Mouse (Mus musculus) heart, embryonic 13.5 days (tissue): Measurements from ENCODE around the gene Kynu. TPM values are rescaled to one million over a fixed set of nuclear protein-coding genes. Genes with fewer than 3 reads are reported as not detected.

Experiments
- ATAC-seq: fragments of 200-750 bp; cut with Nextera tagmentation; 2 replicates; pipeline ENCODE4 v1.8.0; 2017; ENCODE audit warnings: moderate TSS enrichment; ENCODE audit not compliant: insufficient number of reproducible peaks, low FRiP score, low TSS enrichment; ENCODE audit errors: extremely low read depth
- H3K27ac ChIP-seq: fragments of 300-500 bp; sonication (generic); replicated peaks from 2 replicates; pipeline ENCODE4 v1.5.1; 2015; ENCODE audit warnings: moderate library complexity, mild to moderate bottlenecking, inconsistent platforms
- H3K27me3 ChIP-seq: fragments of 300-500 bp; sonication (generic); replicated peaks from 2 replicates; pipeline ENCODE4 v1.6.1; 2015; ENCODE audit warnings: mild to moderate bottlenecking, inconsistent platforms
- H3K36me3 ChIP-seq: fragments of 300-500 bp; sonication (generic); 2 replicates; pipeline ENCODE4 v1.6.1; 2015; ENCODE audit warnings: mild to moderate bottlenecking, inconsistent platforms
- H3K4me1 ChIP-seq: fragments of 300-500 bp; sonication (generic); 2 replicates; pipeline ENCODE4 v1.6.1; 2015; ENCODE audit warnings: inconsistent platforms
- H3K4me2 ChIP-seq: fragments of 300-500 bp; sonication (generic); 2 replicates; pipeline ENCODE4 v1.6.1; 2015; ENCODE audit warnings: inconsistent platforms, mild to moderate bottlenecking, moderate library complexity
- H3K4me3 ChIP-seq: fragments of 300-500 bp; sonication (generic); 2 replicates; pipeline ENCODE4 v1.5.1; 2015; ENCODE audit warnings: moderate library complexity, mild to moderate bottlenecking, inconsistent platforms
- H3K9ac ChIP-seq: fragments of 300-500 bp; sonication (generic); 2 replicates; pipeline ENCODE4 v1.6.1; 2015; ENCODE audit warnings: inconsistent platforms, mild to moderate bottlenecking, moderate library complexity
- H3K9me3 ChIP-seq: fragments of 300-500 bp; sonication (generic); 2 replicates; pipeline ENCODE4 v1.6.1; 2016; ENCODE audit warnings: inconsistent platforms
- WGBS: fragments of 180-500 bp; shearing (Covaris S2); methylation state at CpG from one replicate; pipeline ENCODE4 v1.1.7; 2015; ENCODE audit warnings: mixed read lengths; 5-methylcytosine and 5-hydroxymethylcytosine counted together
- polyA plus RNA-seq: library from polyadenylated mRNA; unstranded; fragments of >200 nt; fragmentation: Nextera tagmentation; extraction: Ambion mirVana; gene quantifications from 2 replicates; pipeline ENCODE4 v1.2.1, GENCODE M21; 2015

Kynu gene
- polyA plus RNA-seq, 1 experiment from 2014 or later: 0.15 TPM

- 87% methylated on average over 3 of the region's 3 CpGs for WGBS
Measured at GRCm38 (mm10) chr2:43728831-43729230, 173.7 kb downstream of the Kynu start.

More at GRCm38 (mm10) chr2:43728831-43729230, 173.7 kb downstream of the Kynu start:
- ATAC-seq: no peak
- Histone ChIP-seq H3K4me2 (no peak overlapping the region), H3K27ac (no peak overlapping the region), H3K4me3 (no peak overlapping the region), H3K9me3 (no peaks in the 10 kb centered on the region), H3K9ac (no peak overlapping the region), H3K36me3 (no peaks in the 10 kb centered on the region), H3K4me1 (no peaks in the 10 kb centered on the region), H3K27me3 (0 out of 2 replicates have a peak, but pooled peaks cover 3% of the 10 kb centered on the region)

Other genes with a start within 250 kb of the Kynu start
- gene Arhgap15, start 193.5 kb downstream of the Kynu start, polyA plus RNA-seq: 0.39 and 0.87 TPM in 2 replicates